Mouse (Mus musculus) testis, adult 2 months (tissue): Measurements from ENCODE around the gene Izumo1r.

Experiments used
- CTCF ChIP-seq: fragments of 200-500 bp; IDR thresholded peaks from 2 replicates; pipeline ENCODE4 v1.5.1; 2012; ENCODE audit warnings: low read depth, mild to moderate bottlenecking, inconsistent platforms, low read length, moderate library complexity; ENCODE audit not compliant: control insufficient read depth, insufficient read depth, insufficient replicate concordance
- POLR2A ChIP-seq: fragments of 200-500 bp; IDR thresholded peaks from 2 replicates; pipeline ENCODE4 v1.6.1; 2012; ENCODE audit warnings: low read depth, mild to moderate bottlenecking, inconsistent platforms, low read length, moderate library complexity; ENCODE audit not compliant: control insufficient read depth

DNA sequence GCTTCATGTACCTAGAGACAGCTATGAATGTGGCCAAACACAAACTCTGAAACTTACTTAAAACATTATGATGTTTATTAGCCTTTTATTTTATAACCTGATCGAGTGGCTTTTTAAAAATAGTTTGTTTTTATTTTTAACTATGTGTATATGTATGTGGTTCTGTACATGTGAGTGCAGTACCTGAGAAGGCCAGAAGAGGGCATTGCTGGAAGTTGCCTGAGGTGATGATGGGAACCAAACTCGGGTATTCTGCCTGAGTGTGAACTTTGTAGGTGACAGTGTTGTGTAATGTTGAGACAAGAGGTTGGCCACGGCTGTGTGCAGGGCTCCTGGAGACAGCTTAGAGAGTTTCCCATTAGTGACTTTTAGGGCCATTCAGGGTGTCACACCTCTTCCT is 9.1 kb downstream of the Izumo1r start:
- TF ChIP-seq CTCF (no peak), POLR2A (no peak)
